Mouse (Mus musculus) brain, embryonic 14.5 days (tissue): ENCODE data around the gene Cd69.

ENCODE experiments used
- CTCF ChIP-seq: fragments of 200-500 bp; IDR thresholded peaks from 2 replicates; pipeline ENCODE4 v1.5.1; 2012; ENCODE audit warnings: inconsistent platforms, mild to moderate bottlenecking, moderate library complexity, borderline replicate concordance; ENCODE audit not compliant: insufficient read depth, insufficient read length; ENCODE audit errors: extremely low read depth
- POLR2A ChIP-seq: fragments of 200-500 bp; IDR thresholded peaks from 2 replicates; pipeline ENCODE4 v1.6.1; 2012; ENCODE audit warnings: mild to moderate bottlenecking, inconsistent platforms, borderline replicate concordance; ENCODE audit not compliant: poor library complexity, insufficient read depth, insufficient read length, severe bottlenecking; ENCODE audit errors: extremely low read depth

DNA sequence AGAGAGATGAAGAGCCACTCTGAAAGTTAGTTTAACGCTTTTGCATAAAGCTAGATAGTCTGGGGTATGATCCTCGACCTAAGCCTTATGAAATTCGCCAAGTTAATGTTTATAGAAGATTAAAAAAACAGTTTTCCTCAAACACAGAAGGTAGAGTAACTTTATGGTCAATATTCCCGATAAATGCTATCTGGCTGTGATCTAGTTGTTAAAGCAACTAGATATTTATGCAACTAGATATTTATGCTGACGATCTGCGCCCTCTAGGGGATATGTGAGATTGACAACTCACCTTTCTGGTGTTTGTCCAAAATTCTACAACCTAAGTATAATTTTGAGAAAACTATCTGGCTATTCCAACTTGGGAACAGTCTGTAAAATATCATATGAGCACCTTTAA lies 33.3 kb downstream of the Cd69 start:
- TF ChIP-seq CTCF (no peak), POLR2A (no peak)
